Mouse (Mus musculus): ENCODE results near the gene Ace.

Gene Ace

GRCm38 (mm10) chr11:105946694-105947154 lies 21.0 kb upstream of the Ace start:
- DNase-seq (ENCODE audit: low spot score) = no peak

- DNase-seq (ENCODE audit: low spot score) = no peak
Observed at GRCm38 (mm10) chr11:105948255-105948654, 19.5 kb upstream of the Ace start.

DNA sequence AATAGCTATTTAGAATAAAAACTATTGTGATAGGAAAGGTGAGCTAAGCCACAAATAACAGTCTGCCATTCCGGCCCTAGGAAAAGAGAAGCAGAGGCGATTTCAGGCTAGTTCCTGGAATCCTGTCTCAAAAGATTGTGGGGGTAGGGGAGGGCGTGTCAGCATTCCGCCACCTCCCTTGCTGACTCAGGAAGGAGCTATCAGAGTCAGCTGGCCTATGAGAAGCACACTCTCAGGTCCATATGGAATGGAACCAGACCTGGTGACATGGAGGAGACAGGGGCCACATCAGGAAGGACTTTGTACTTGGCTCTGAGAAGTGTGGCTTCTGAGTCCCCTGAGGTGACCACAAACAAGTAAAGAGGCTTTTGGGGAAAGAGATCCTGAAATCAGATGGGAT lies 17.2 kb upstream of the Ace start:
- no peak for DNase-seq (ENCODE audit: low spot score)

DNA sequence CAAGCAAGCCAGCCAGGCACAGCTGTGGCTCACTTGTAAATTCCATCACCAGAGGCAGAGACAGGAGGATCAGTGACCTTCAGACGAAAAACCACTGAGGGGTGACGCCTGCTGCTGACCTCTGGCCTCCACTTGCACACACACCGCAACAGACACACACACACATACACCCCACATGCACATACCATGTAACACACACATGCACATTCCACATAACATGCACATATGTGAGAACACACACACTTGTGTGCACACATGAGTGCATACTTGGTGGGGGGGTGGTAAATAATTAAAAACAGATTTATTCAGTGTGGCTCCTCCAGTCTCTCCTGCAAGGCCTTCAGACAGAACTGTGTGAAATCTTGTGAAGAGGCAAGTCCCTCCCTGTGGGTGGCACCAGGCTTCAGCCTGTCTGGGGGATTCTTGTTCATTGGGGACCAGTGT lies 16.1 kb upstream of the Ace start:
- DNase-seq (ENCODE audit: low spot score) = no peak

DNA sequence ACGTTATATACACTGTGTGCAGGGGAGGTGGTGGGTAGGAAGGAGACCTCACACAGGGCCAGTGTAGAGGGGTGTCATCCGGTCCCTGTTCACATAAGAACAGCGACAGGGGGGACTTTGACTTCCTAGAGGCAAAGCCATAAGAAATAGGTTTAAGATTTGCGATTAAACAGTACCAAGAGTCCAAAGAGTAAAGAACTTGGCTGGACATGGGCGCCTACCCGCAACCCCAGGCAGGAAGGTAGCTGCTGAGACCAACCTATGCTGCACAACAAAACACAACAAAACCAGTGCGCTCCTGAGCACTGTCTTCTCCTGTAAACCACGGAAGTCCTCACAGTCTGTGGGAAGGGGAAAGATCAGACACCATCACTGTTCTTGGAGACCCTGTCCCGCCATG lies 15.6 kb upstream of the Ace start:
- DNase-seq (ENCODE audit: low spot score) = no peak

GRCm38 (mm10) chr11:105952911-105953386 lies 14.8 kb upstream of the Ace start, which contains the start of gene Cyb561:
Cyb561 (minus strand) TSS chr11:105953336.
- no peak for DNase-seq (ENCODE audit: low spot score)

- no peak for DNase-seq (ENCODE audit: low spot score)
Observed at GRCm38 (mm10) chr11:105953402-105953801, 14.3 kb upstream of the Ace start.

DNA sequence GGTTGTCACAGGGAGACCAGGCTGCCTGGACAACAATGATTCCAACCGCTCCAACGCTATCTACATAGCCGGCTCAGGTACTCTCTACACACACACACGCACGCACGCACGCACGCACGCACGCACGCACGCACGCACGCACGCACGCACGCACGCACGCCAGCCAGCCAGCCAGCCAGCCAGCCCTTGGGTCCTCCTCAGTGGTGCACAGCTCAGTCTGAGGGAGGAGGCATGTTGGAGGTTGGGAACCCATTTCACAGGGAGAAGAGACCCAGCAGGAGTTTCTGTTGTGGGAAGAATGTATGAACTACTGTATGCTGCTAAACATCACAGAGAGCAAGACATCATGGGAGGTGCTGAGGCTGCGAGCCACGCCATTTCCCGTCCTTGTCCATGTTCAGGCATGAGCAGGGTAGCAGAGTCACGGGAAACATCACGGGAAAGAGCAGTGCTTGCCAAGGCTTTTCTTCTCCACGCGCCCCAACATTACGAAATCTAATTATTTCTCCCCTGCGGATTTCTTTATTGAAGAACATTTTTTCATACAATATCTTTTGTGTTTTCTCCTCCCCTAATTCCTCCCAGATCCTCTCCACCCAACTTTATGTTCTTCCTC lies 11.8 kb upstream of the Ace start:
- no peak for DNase-seq (ENCODE audit: low spot score)

- DNase-seq (ENCODE audit: low spot score) = no peak
Observed at GRCm38 (mm10) chr11:105957501-105957900, 10.2 kb upstream of the Ace start.

DNA sequence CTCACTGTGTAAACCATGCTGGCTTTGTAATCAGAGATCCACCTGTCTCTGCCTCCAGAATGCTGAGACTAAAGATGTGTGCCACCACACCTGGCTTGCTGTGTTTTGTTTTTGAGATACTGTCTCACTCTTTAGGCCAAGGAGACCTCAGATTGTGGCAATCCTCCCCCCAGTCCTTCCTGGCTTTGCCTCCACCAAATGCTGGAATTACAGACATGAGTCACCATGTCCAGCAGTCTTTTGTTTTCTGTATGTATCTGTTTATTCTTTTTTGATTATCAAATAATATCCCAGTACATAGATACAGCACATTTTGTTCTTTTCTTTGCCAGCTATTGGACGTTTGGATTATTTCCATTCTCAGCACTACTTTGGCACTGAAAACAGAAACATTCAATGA lies 9.2 kb upstream of the Ace start:
- no peak for DNase-seq (ENCODE audit: low spot score)

DNA sequence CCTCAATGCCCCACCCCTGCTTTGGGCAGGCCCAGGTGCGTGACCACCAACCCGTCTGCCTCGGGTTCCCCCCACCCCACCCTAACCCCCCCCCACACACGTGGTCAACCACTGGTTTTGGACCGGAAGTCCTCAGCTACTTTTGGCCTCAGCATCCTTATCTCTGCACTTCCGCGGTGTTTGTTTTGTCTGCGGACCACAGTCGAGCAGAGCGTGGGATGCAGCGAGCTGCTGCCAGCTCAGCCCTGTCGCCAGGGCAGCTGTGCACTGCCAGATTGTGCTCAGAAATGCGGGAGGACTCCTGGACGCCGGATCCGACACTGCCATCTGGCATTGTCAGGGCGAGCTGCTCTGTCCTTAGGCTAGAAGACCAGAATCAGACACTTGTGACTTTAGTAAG lies 8.4 kb upstream of the Ace start:
- DNase-seq (ENCODE audit: low spot score) = no peak

DNA sequence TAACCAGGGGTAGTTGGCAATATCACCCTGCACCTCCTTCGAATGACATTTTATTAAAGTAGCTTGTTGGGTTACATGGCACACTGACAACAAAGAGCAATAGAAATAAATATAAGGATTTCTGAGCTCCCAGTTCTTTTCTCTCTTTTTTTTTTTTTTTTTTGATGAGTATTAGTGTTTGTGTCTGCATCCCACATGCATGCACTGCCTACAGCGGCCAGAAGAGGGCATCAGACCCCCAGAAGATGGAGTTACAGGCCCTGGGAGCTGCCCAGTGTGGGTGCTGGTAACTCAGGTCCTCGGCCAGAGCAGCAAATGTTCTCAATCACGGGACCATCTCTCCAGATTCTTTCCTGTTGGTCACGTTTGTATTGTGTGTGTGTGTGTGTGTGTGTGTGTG lies 3.1 kb upstream of the Ace start:
- no peak for DNase-seq (ENCODE audit: low spot score)

- no peak for DNase-seq (ENCODE audit: low spot score)
Observed at GRCm38 (mm10) chr11:105966288-105966687, 1.5 kb upstream of the Ace start.

- no peak for DNase-seq (ENCODE audit: low spot score)
Observed at GRCm38 (mm10) chr11:105968948-105969347, 1.2 kb downstream of the Ace start.

- no peak for DNase-seq (ENCODE audit: low spot score)
Observed at GRCm38 (mm10) chr11:105969516-105969915, 1.8 kb downstream of the Ace start.

DNA sequence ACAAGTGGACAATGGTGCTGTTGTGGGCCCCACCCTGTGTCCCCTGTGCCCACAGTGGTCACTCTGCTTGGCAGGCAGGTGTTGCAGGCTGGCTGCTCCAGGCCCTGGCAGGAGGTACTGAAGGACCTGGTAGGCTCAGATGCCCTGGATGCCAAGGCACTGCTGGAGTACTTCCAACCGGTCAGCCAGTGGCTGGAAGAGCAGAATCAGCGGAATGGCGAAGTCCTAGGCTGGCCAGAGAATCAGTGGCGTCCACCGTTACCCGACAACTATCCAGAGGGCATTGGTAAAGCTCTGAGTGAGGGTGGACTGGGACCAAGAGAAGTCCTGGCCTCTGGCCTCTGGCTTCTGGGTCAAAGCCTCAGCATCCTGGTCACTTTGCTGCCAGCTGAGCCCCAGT lies 6.8 kb downstream of the Ace start:
- no peak for DNase-seq (ENCODE audit: low spot score)

DNA sequence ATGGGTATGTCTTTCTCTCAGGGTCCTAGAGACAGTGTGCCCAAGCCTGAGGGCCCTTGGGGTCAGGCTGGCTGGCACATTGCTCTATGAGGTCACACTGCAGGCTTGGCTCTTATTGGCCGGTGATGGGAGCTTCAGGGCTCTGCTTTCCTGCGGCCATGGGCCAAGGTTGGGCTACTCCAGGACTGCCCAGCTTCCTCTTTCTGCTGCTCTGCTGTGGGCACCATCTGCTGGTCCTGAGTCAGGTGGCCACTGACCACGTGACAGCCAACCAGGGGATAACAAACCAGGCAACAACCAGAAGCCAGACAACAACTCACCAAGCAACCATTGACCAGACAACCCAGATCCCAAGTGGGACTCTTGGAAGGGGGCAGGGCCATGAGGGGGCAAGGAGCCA lies 7.3 kb downstream of the Ace start:
- DNase-seq (ENCODE audit: low spot score) = no peak

GRCm38 (mm10) chr11:105975636-105976035 lies 7.9 kb downstream of the Ace start:
- no peak for DNase-seq (ENCODE audit: low spot score)

DNA sequence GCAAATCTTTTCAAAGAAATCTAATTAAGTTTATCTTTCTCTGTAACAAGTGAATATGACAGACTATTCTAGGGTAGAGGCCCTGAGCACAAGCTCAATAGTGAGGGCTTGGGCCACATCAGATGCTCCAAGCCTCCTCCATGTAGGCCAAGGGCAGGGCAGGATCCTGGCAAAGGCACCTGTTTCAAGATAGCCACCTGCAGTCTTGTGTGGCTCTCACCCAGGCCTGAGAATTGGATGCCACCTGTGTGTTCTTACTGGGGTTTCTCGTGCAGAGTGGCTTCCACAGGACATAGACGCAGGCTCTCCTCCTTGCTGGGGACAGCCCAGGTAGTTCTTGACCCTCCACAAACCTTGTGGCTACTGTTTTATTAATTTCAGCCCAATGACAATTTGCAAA lies 10.5 kb downstream of the Ace start:
- DNase-seq (ENCODE audit: low spot score) = no peak

GRCm38 (mm10) chr11:105978634-105979033 lies 10.9 kb downstream of the Ace start:
- no peak for DNase-seq (ENCODE audit: low spot score)

DNA sequence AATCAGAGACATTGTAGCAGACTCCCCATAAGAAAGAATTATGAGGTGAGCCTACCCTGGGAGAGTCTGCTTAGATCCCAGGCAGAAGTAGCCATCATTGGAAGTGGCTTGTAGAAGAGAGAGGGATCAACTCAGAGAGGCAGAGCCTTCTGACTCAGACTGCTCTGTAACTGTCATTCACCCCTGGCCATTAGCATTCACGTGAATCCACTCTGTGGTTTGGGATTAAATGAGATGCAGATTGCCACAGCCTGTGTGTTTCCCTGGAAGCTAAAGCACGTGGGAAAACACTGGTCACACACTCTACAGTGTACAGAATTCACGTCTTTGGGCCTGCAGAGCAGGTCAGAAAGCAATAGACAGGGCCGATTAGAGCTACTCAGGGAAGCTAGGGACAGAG lies 16.7 kb downstream of the Ace start:
- no peak for DNase-seq (ENCODE audit: low spot score)

DNA sequence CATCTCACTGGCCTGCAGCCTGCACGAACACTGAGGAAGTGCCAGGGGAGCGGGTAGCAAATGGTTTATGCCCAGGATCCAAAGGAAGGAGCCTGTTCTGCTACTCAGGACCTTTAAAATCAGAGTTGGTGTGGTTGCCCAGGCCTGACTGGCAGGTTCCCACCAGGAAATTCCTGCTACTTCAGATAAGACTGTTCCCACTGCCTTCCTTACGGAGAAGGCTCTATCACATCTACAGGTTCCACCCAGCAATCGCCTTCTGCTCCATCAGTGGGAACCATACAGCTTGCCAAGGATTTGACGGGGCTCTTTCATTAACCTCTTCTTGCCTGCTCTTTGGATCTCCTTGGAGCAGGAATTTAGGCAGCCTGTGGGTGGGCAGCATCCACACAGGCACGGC lies 19.7 kb downstream of the Ace start:
- no peak for DNase-seq (ENCODE audit: low spot score)

- no peak for DNase-seq (ENCODE audit: low spot score)
Observed at GRCm38 (mm10) chr11:105989446-105989845, 21.7 kb downstream of the Ace start.

- DNase-seq (ENCODE audit: low spot score) = no peak
Observed at GRCm38 (mm10) chr11:105990231-105990630, 22.5 kb downstream of the Ace start.

All from left cerebral cortex, adult 11 months (tissue).